Mouse (Mus musculus) hindlimb bud, embryonic 11.5 days (tissue): ENCODE measurements at regions not wholly inside any gene's neighbourhood (a gene's known extent, or its start where the extent isn't known, plus 50 kb on each side); places are given as distances from the start of the nearest gene placed in this dataset.

Experiments
- DNase-seq: peaks from one replicate; pipeline ENCODE4 v3.0.0-alpha.2; 2012; ENCODE audit warnings: low read depth, low spot score; ENCODE audit errors: extremely low spot score

GRCm38 (mm10) chr1:157939516-157939915, 416.6 kb downstream of the Brinp2 start:
- no peak for DNase-seq

GRCm38 (mm10) chr1:157940331-157940758, 415.8 kb downstream of the Brinp2 start:
- DNase-seq, result no peak

- DNase-seq, result no peak
Measured at GRCm38 (mm10) chr1:157957506-157957905, 398.6 kb downstream of the Brinp2 start.

- DNase-seq, result no peak
Measured at GRCm38 (mm10) chr1:157964461-157964860, 391.7 kb downstream of the Brinp2 start.

- DNase-seq, result no peak
Measured at GRCm38 (mm10) chr1:157969635-157970111, 386.5 kb downstream of the Brinp2 start.

- DNase-seq, result no peak
Measured at GRCm38 (mm10) chr1:157973373-157974232, 382.5 kb downstream of the Brinp2 start.

GRCm38 (mm10) chr1:157974656-157975055, 381.5 kb downstream of the Brinp2 start:
- no peak for DNase-seq

- DNase-seq, result peak; percentile 31
Measured at GRCm38 (mm10) chr1:158019161-158019560, 337.0 kb downstream of the Brinp2 start.

GRCm38 (mm10) chr1:158039756-158040155, 316.4 kb downstream of the Brinp2 start:
- DNase-seq, result no peak

- no peak for DNase-seq
Measured at GRCm38 (mm10) chr1:158040334-158040733, 315.8 kb downstream of the Brinp2 start.

- DNase-seq, result no peak
Measured at GRCm38 (mm10) chr1:158052644-158053043, 303.5 kb downstream of the Brinp2 start.

- DNase-seq, result no peak
Measured at GRCm38 (mm10) chr1:158054961-158055360, 301.2 kb downstream of the Brinp2 start.

- DNase-seq, result no peak
Measured at GRCm38 (mm10) chr1:158056994-158057630, 299.0 kb downstream of the Brinp2 start.

- DNase-seq, result no peak
Measured at GRCm38 (mm10) chr1:158057789-158058188, 298.3 kb downstream of the Brinp2 start.

- no peak for DNase-seq
Measured at GRCm38 (mm10) chr1:158061995-158062394, 294.1 kb downstream of the Brinp2 start.

GRCm38 (mm10) chr1:158082181-158082580, 273.9 kb downstream of the Brinp2 start:
- no peak for DNase-seq

- DNase-seq, result no peak
Measured at GRCm38 (mm10) chr1:158085856-158086255, 270.3 kb downstream of the Brinp2 start.

- no peak for DNase-seq
Measured at GRCm38 (mm10) chr1:158097500-158097899, 258.6 kb downstream of the Brinp2 start.

- DNase-seq, result no peak
Measured at GRCm38 (mm10) chr1:158119708-158120107, 236.4 kb downstream of the Brinp2 start.

- no peak for DNase-seq
Measured at GRCm38 (mm10) chr1:158124902-158125301, 231.2 kb downstream of the Brinp2 start.

GRCm38 (mm10) chr1:158126272-158126671, 229.9 kb downstream of the Brinp2 start:
- DNase-seq, result no peak

GRCm38 (mm10) chr1:158129243-158129770, 226.8 kb downstream of the Brinp2 start:
- DNase-seq, result no peak
